Mouse (Mus musculus) MEL (cell line): Measurements from ENCODE around the gene Phf5a.

Experiments used
- BHLHE40 ChIP-seq: IDR thresholded peaks from 2 replicates; pipeline ENCODE4 v1.6.1; 2012; ENCODE audit warnings: low read depth, mild to moderate bottlenecking, inconsistent platforms, low read length, improper control_type of control experiment, borderline replicate concordance
- CHD2 ChIP-seq: IDR thresholded peaks from 2 replicates; pipeline ENCODE4 v1.6.1; 2011; ENCODE audit warnings: low read length, improper control_type of control experiment
- CTCF ChIP-seq, 3 experiments: IDR thresholded peaks in 2 of 3; conservative IDR thresholded peaks in 1 of 3; 2 replicates each; pipeline ENCODE4 v1.5.1; 2011 to 2012; ENCODE audit warnings: low read length in 3 of 3, low read depth in 2 of 3, mild to moderate bottlenecking in 2 of 3, improper control_type of control experiment in 1 of 3, inconsistent platforms in 1 of 3, mixed read lengths in 1 of 3, moderate library complexity in 1 of 3; ENCODE audit not compliant: control insufficient read depth in 1 of 3, insufficient read depth in 1 of 3, poor library complexity in 1 of 3, severe bottlenecking in 1 of 3
- E2F4 ChIP-seq: IDR thresholded peaks from 2 replicates; pipeline ENCODE4 v1.6.1; 2011; ENCODE audit warnings: low read depth, low read length, improper control_type of control experiment, borderline replicate concordance
- EP300 ChIP-seq, 2 experiments: IDR thresholded peaks; 2 replicates each; pipeline ENCODE4 v1.6.1; 2011; ENCODE audit warnings: improper control_type of control experiment in 2 of 2, low read length in 2 of 2, low read depth in 1 of 2, mild to moderate bottlenecking in 1 of 2
- ETS1 ChIP-seq: IDR thresholded peaks from 2 replicates; pipeline ENCODE4 v1.6.1; 2012; ENCODE audit warnings: low read depth, mild to moderate bottlenecking, inconsistent platforms, low read length, improper control_type of control experiment, moderate library complexity
- HCFC1 ChIP-seq: IDR thresholded peaks from 2 replicates; pipeline ENCODE4 v1.6.1; 2012; ENCODE audit warnings: low read depth, mild to moderate bottlenecking, inconsistent platforms, low read length, improper control_type of control experiment, moderate library complexity
- MAX ChIP-seq: IDR thresholded peaks from 2 replicates; pipeline ENCODE4 v1.6.1; 2011; ENCODE audit warnings: low read length, improper control_type of control experiment
- MYB ChIP-seq: IDR thresholded peaks from 2 replicates; pipeline ENCODE4 v1.6.1; 2011; ENCODE audit warnings: mild to moderate bottlenecking, low read depth, low read length, improper control_type of control experiment
- NRF1 ChIP-seq: IDR thresholded peaks from 2 replicates; pipeline ENCODE4 v1.6.1; 2014; ENCODE audit warnings: low read depth, mild to moderate bottlenecking, inconsistent platforms, low read length, improper control_type of control experiment, moderate library complexity; ENCODE audit not compliant: poor library complexity, insufficient read depth, severe bottlenecking
- POLR2AphosphoS2 ChIP-seq: IDR thresholded peaks from 2 replicates; pipeline ENCODE4 v1.6.1; 2011; ENCODE audit warnings: low read length, improper control_type of control experiment
- POLR2AphosphoS5 ChIP-seq: IDR thresholded peaks from 2 replicates; pipeline ENCODE4 v1.6.1; 2012; ENCODE audit warnings: low read depth, borderline replicate concordance, mild to moderate bottlenecking, inconsistent platforms, low read length, moderate library complexity, mixed read lengths
- TCF12 ChIP-seq: IDR thresholded peaks from 2 replicates; pipeline ENCODE4 v1.6.1; 2014; ENCODE audit warnings: low read depth, mild to moderate bottlenecking, inconsistent platforms, low read length, improper control_type of control experiment, moderate library complexity
- USF2 ChIP-seq, 2 experiments: IDR thresholded peaks; 2 replicates each; pipeline ENCODE4 v1.6.1; 2011 to 2012; ENCODE audit warnings: improper control_type of control experiment in 2 of 2, low read length in 2 of 2, borderline replicate concordance in 1 of 2, inconsistent platforms in 1 of 2, low read depth in 1 of 2, mild to moderate bottlenecking in 1 of 2; ENCODE audit not compliant: insufficient read depth in 1 of 2

DNA sequence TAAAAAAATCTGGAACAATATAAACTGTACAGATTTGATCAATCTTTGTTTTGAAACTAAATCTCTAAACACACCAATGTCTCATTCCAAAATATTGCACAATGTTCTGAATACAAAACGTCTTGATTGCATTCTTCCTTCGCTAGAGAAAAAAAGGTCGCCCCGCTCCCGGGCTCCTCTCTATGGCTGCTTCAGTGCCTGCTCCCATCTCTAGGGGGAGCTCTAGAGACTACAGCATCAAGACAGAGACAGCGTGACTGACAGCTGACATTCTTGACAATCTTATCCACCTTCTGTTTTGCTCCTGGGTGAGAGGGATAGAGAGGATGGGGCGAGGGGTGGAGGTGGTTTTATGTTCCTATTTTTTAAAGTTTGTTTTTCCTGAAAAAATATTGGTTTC is 23.4 kb downstream of the Phf5a start:
- peak; percentile 71 to 77 (median 76) for TF ChIP-seq CTCF (IDR thresholded peaks at IDR 0.05 in 2 of 3, conservative IDR thresholded peaks at IDR 0.05 in 1 of 3; ENCODE audit: control insufficient read depth in 1 of 3, insufficient read depth in 1 of 3, low read depth in 2 of 3, low read length in 3 of 3, poor library complexity in 1 of 3, severe bottlenecking in 1 of 3)
- TF ChIP-seq USF2 (IDR thresholded peaks at IDR 0.05; ENCODE audit: borderline replicate concordance in 1 of 2, insufficient read depth in 1 of 2, low read depth in 1 of 2, low read length in 2 of 2) = no peak
- TF ChIP-seq ETS1 = no peak
- no peak for TF ChIP-seq BHLHE40
- TF ChIP-seq MAX = no peak
- no peak for TF ChIP-seq E2F4
- TF ChIP-seq HCFC1 = no peak; the same call in 1 of the 2 replicates
- no peak for TF ChIP-seq EP300 (IDR thresholded peaks at IDR 0.05; ENCODE audit: low read depth in 1 of 2, low read length in 2 of 2)
- TF ChIP-seq TCF12 = no peak
- TF ChIP-seq POLR2AphosphoS2 = no peak
- TF ChIP-seq MYB = no peak
- TF ChIP-seq POLR2AphosphoS5 = no peak
- TF ChIP-seq CHD2 = no peak
- no peak for TF ChIP-seq NRF1
